Mouse (Mus musculus) embryo, embryonic 10 days (tissue): ENCODE results near the gene Eif3k.
"Not testable (repeated sequence)": the region's sequence is repeated elsewhere in the genome, so short reads cannot be mapped to it uniquely, and the experiment has no call there.

ENCODE experiments used
- DNase-seq: peaks from one replicate; pipeline ENCODE4 v3.0.0-alpha.2; 2015; ENCODE audit warnings: low spot score

The Eif3k gene

GRCm38 (mm10) chr7:28985207-28985606 is 3.5 kb upstream of the Eif3k start:
- DNase-seq, result no peak

- DNase-seq, result no peak
These were observed 2.8 kb upstream of the Eif3k start for GRCm38 (mm10) chr7:28984452-28984851.

- no peak for DNase-seq
These were observed 2.2 kb upstream of the Eif3k start for GRCm38 (mm10) chr7:28983849-28984248.

GRCm38 (mm10) chr7:28983141-28983564 is 1.5 kb upstream of the Eif3k start:
- no peak for DNase-seq

- peak; percentile 33 for DNase-seq
These were observed 780 bp upstream of the Eif3k start for GRCm38 (mm10) chr7:28982274-28983013.

GRCm38 (mm10) chr7:28977556-28977955 is 4.1 kb downstream of the Eif3k start:
- no peak for DNase-seq

- peak; percentile 30 for DNase-seq
These were observed 8.6 kb downstream of the Eif3k start for GRCm38 (mm10) chr7:28973025-28973424.

GRCm38 (mm10) chr7:28972542-28972985 is 9.1 kb downstream of the Eif3k start:
- peak; percentile 85 for DNase-seq

GRCm38 (mm10) chr7:28971770-28972269 is 9.8 kb downstream of the Eif3k start:
- no peak for DNase-seq

- DNase-seq, result no peak
These were observed 10.6 kb downstream of the Eif3k start for GRCm38 (mm10) chr7:28971029-28971428.

GRCm38 (mm10) chr7:28969672-28970394 is 11.8 kb downstream of the Eif3k start:
- no peak for DNase-seq

- no peak for DNase-seq
These were observed 12.4 kb downstream of the Eif3k start for GRCm38 (mm10) chr7:28969271-28969670.

- DNase-seq, result not testable (repeated sequence)
These were observed 13.5 kb downstream of the Eif3k start for GRCm38 (mm10) chr7:28968120-28968519.

GRCm38 (mm10) chr7:28966751-28967505 is 14.7 kb downstream of the Eif3k start:
- DNase-seq, result no peak

- DNase-seq, result no peak
These were observed 15.5 kb downstream of the Eif3k start for GRCm38 (mm10) chr7:28966181-28966580.

GRCm38 (mm10) chr7:28965346-28965840 is 16.3 kb downstream of the Eif3k start:
- DNase-seq, result no peak

GRCm38 (mm10) chr7:28963399-28963923 is 18.2 kb downstream of the Eif3k start:
- DNase-seq, result no peak

- peak; percentile 99 for DNase-seq
These were observed 19.6 kb downstream of the Eif3k start, which contains the start of gene Actn4 for GRCm38 (mm10) chr7:28961927-28962670. TSS of gene Actn4 (minus strand) at chr7:28962340.

GRCm38 (mm10) chr7:28961584-28961926 is 20.1 kb downstream of the Eif3k start:
- no peak for DNase-seq

- no peak for DNase-seq
These were observed 21.2 kb downstream of the Eif3k start for GRCm38 (mm10) chr7:28960354-28961046.
